Mouse (Mus musculus): Measurements from ENCODE around the gene Tpst1. TPM values are rescaled to one million over a fixed set of nuclear protein-coding genes. Genes with fewer than 3 reads are reported as not detected.

The Tpst1 gene
- polyA plus RNA-seq, 1 experiment from 2014 or later = 72.9 TPM

- H3K9ac ChIP-seq (replicated peaks; ENCODE audit: low read length) = no peak overlapping the region
- H3K4me1 ChIP-seq (ENCODE audit: control insufficient read depth, insufficient read depth, low read length) = no peaks in the 10 kb centered on the region
- H3K4me2 ChIP-seq (ENCODE audit: low read depth, low read length) = no peak overlapping the region
- no peaks in the 10 kb centered on the region for H3K9me3 ChIP-seq (replicated peaks; ENCODE audit: control insufficient read depth, low read length)
- H3K27ac ChIP-seq (replicated peaks; ENCODE audit: low read depth, low read length) = no peak overlapping the region
- no peaks in the 10 kb centered on the region; the same call in 1 of the 2 replicates for H3K36me3 ChIP-seq (replicated peaks; ENCODE audit: control insufficient read depth, insufficient read depth, low read depth, low read length)
- no peaks in the 10 kb centered on the region for H3K27me3 ChIP-seq (ENCODE audit: control insufficient read depth, insufficient read depth, low read length)
- WGBS = 93% methylated on average over 7 of the region's 7 CpGs
- no peak overlapping the region for H3K4me3 ChIP-seq (ENCODE audit: low read depth, low read length)
- ATAC-seq (replicated peaks; ENCODE audit: insufficient number of reproducible peaks, low FRiP score, low TSS enrichment, low read depth) (no peak), DNase-seq (ENCODE audit: low spot score) (no peak)
Observed at GRCm38 (mm10) chr5:130088008-130088407, 14.9 kb downstream of the Tpst1 start.

GRCm38 (mm10) chr5:130088612-130089011 lies 15.5 kb downstream of the Tpst1 start:
- no peaks in the 10 kb centered on the region; the same call in 1 of the 2 replicates for H3K36me3 ChIP-seq (replicated peaks; ENCODE audit: control insufficient read depth, insufficient read depth, low read depth, low read length)
- no peaks in the 10 kb centered on the region for H3K9me3 ChIP-seq (replicated peaks; ENCODE audit: control insufficient read depth, low read length)
- no peak overlapping the region for H3K27ac ChIP-seq (replicated peaks; ENCODE audit: low read depth, low read length)
- H3K4me1 ChIP-seq (ENCODE audit: control insufficient read depth, insufficient read depth, low read length) = no peaks in the 10 kb centered on the region
- ATAC-seq (replicated peaks; ENCODE audit: insufficient number of reproducible peaks, low FRiP score, low TSS enrichment, low read depth) (no peak), DNase-seq (ENCODE audit: low spot score) (no peak)
- no peak overlapping the region for H3K4me2 ChIP-seq (ENCODE audit: low read depth, low read length)
- H3K4me3 ChIP-seq (ENCODE audit: low read depth, low read length) = no peak overlapping the region
- H3K27me3 ChIP-seq (ENCODE audit: control insufficient read depth, insufficient read depth, low read length) = no peaks in the 10 kb centered on the region
- H3K9ac ChIP-seq (replicated peaks; ENCODE audit: low read length) = no peak overlapping the region
- WGBS = 91% methylated on average over 4 of the region's 4 CpGs

DNA sequence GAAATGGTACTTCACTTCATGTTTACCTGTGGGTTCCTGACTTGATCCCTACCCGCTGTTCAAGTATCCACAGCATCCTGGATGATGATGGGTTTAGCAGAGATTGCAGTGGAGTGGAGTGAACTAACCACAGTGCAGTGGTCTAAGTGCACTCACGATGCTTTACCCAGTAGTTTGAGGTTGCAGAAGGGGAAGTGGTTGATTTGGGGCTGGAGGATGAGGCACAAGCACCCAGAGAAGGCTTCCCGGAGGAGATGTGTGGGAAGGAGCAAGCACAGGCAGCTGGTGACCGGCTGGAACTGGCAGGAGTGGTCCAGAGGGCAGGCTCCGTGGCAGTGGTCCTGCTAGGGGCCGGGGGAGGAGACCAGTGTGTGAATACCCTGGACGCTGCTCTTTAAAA lies 16.1 kb downstream of the Tpst1 start:
- Histone ChIP-seq H3K9ac (replicated peaks; ENCODE audit: low read length) (no peak overlapping the region), H3K36me3 (replicated peaks; ENCODE audit: control insufficient read depth, insufficient read depth, low read depth, low read length) (no peaks in the 10 kb centered on the region; the same call in 1 of the 2 replicates), H3K27me3 (ENCODE audit: control insufficient read depth, insufficient read depth, low read length) (no peaks in the 10 kb centered on the region), H3K4me2 (ENCODE audit: low read depth, low read length) (no peak overlapping the region), H3K4me1 (ENCODE audit: control insufficient read depth, insufficient read depth, low read length) (no peaks in the 10 kb centered on the region), H3K4me3 (ENCODE audit: low read depth, low read length) (no peak overlapping the region), H3K27ac (replicated peaks; ENCODE audit: low read depth, low read length) (no peak overlapping the region), H3K9me3 (replicated peaks; ENCODE audit: control insufficient read depth, low read length) (no peaks in the 10 kb centered on the region)
- DNase-seq (ENCODE audit: low spot score) = no peak
- ATAC-seq (replicated peaks; ENCODE audit: insufficient number of reproducible peaks, low FRiP score, low TSS enrichment, low read depth) = no peak
- WGBS = 80% methylated on average over 7 of the region's 7 CpGs

GRCm38 (mm10) chr5:130089626-130090393 lies 16.7 kb downstream of the Tpst1 start:
- H3K4me3 ChIP-seq (ENCODE audit: low read depth, low read length) = no peak overlapping the region
- no peak overlapping the region for H3K4me2 ChIP-seq (ENCODE audit: low read depth, low read length)
- ATAC-seq (replicated peaks; ENCODE audit: insufficient number of reproducible peaks, low FRiP score, low TSS enrichment, low read depth) (no peak), DNase-seq (ENCODE audit: low spot score) (no peak)
- no peak overlapping the region for H3K9ac ChIP-seq (replicated peaks; ENCODE audit: low read length)
- H3K27me3 ChIP-seq (ENCODE audit: control insufficient read depth, insufficient read depth, low read length) = no peaks in the 10 kb centered on the region
- no peak overlapping the region for H3K27ac ChIP-seq (replicated peaks; ENCODE audit: low read depth, low read length)
- H3K36me3 ChIP-seq (replicated peaks; ENCODE audit: control insufficient read depth, insufficient read depth, low read depth, low read length) = no peaks in the 10 kb centered on the region
- H3K4me1 ChIP-seq (ENCODE audit: control insufficient read depth, insufficient read depth, low read length) = no peaks in the 10 kb centered on the region
- no peaks in the 10 kb centered on the region for H3K9me3 ChIP-seq (replicated peaks; ENCODE audit: control insufficient read depth, low read length)
- 84% methylated on average over 18 of the region's 18 CpGs for WGBS

DNA sequence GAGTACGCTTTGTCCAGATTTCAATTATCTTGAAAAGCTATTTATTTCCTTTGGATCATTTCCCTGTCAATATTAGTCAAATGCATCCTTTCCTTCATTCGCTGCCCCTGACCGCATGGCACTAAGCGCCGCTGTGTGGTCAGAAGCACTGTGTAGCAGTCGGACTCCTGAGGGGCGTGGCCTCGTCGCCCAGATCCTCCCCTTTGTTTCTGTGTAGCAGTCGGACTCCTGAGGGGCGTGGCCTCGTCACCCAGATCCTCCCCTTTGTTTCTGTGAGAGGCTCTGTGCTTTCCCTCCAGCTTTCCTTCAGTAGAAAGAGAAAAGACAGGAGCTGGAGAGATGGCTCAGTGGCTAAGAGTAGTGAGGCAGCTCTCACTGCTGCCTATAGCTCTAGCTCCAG lies 23.6 kb downstream of the Tpst1 start:
- ATAC-seq (replicated peaks; ENCODE audit: insufficient number of reproducible peaks, low FRiP score, low TSS enrichment, low read depth) (no peak; the same call in 1 of the 2 replicates), DNase-seq (ENCODE audit: low spot score) (peak; percentile 32)
- WGBS = 64% methylated on average over 12 of the region's 12 CpGs
- H3K4me2 ChIP-seq (ENCODE audit: low read depth, low read length) = no peak overlapping the region
- H3K4me3 ChIP-seq (ENCODE audit: low read depth, low read length) = no peak overlapping the region
- no peak overlapping the region for H3K9ac ChIP-seq (replicated peaks; ENCODE audit: low read length)
- no peak overlapping the region for H3K27ac ChIP-seq (replicated peaks; ENCODE audit: low read depth, low read length)
- no peaks in the 10 kb centered on the region for H3K27me3 ChIP-seq (ENCODE audit: control insufficient read depth, insufficient read depth, low read length)
- H3K4me1 ChIP-seq (ENCODE audit: control insufficient read depth, insufficient read depth, low read length) = no peaks in the 10 kb centered on the region
- H3K36me3 ChIP-seq (replicated peaks; ENCODE audit: control insufficient read depth, insufficient read depth, low read depth, low read length) = no peaks in the 10 kb centered on the region
- H3K9me3 ChIP-seq (replicated peaks; ENCODE audit: control insufficient read depth, low read length) = no peaks in the 10 kb centered on the region

- ATAC-seq (replicated peaks; ENCODE audit: insufficient number of reproducible peaks, low FRiP score, low TSS enrichment, low read depth) = no peak
- no peak overlapping the region for H3K9ac ChIP-seq (replicated peaks; ENCODE audit: low read length)
- no peaks in the 10 kb centered on the region for H3K4me1 ChIP-seq (ENCODE audit: control insufficient read depth, insufficient read depth, low read length)
- H3K4me3 ChIP-seq (ENCODE audit: low read depth, low read length) = no peak overlapping the region
- 92% methylated on average over 2 of the region's 2 CpGs for WGBS
- no peaks in the 10 kb centered on the region for H3K9me3 ChIP-seq (replicated peaks; ENCODE audit: control insufficient read depth, low read length)
- no peak overlapping the region for H3K27ac ChIP-seq (replicated peaks; ENCODE audit: low read depth, low read length)
- no peaks in the 10 kb centered on the region for H3K27me3 ChIP-seq (ENCODE audit: control insufficient read depth, insufficient read depth, low read length)
- DNase-seq (ENCODE audit: low spot score) = no peak
- no peaks in the 10 kb centered on the region for H3K36me3 ChIP-seq (replicated peaks; ENCODE audit: control insufficient read depth, insufficient read depth, low read depth, low read length)
- H3K4me2 ChIP-seq (ENCODE audit: low read depth, low read length) = no peak overlapping the region
Observed at GRCm38 (mm10) chr5:130097837-130098236, 24.7 kb downstream of the Tpst1 start.

GRCm38 (mm10) chr5:130101724-130102123 lies 28.6 kb downstream of the Tpst1 start:
- no peak for ATAC-seq (replicated peaks; ENCODE audit: insufficient number of reproducible peaks, low FRiP score, low TSS enrichment, low read depth)
- no peaks in the 10 kb centered on the region for H3K4me1 ChIP-seq (ENCODE audit: control insufficient read depth, insufficient read depth, low read length)
- H3K4me2 ChIP-seq (ENCODE audit: low read depth, low read length) = no peak overlapping the region
- H3K27ac ChIP-seq (replicated peaks; ENCODE audit: low read depth, low read length) = no peak overlapping the region
- no peak overlapping the region for H3K4me3 ChIP-seq (ENCODE audit: low read depth, low read length)
- DNase-seq (ENCODE audit: low spot score) = no peak
- 94% methylated on average over 17 of the region's 17 CpGs for WGBS
- H3K36me3 ChIP-seq (replicated peaks; ENCODE audit: control insufficient read depth, insufficient read depth, low read depth, low read length) = no peaks in the 10 kb centered on the region
- H3K9me3 ChIP-seq (replicated peaks; ENCODE audit: control insufficient read depth, low read length) = no peaks in the 10 kb centered on the region
- no peak overlapping the region for H3K9ac ChIP-seq (replicated peaks; ENCODE audit: low read length)
- H3K27me3 ChIP-seq (ENCODE audit: control insufficient read depth, insufficient read depth, low read length) = no peaks in the 10 kb centered on the region

DNA sequence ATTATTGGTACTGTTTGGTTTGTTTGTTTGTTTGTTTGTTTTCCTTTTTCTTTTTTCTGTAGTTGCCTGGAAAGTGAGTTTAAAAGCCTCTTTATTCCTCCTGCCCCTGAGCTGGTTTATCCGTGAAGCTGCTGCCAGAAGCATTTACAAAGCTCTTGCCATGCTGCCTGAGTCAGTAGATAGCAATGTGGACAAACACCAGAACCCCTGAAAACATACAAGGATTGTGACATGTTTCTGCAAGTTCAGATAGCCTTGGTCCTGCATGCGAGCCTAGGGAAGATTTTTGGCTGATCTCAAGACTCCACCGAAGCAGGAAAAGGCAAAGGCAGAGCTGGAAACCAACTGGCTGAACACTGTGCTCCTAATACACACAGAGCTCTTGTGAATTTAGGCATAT lies 36.2 kb downstream of the Tpst1 start:
- ATAC-seq (replicated peaks; ENCODE audit: insufficient number of reproducible peaks, low FRiP score, low TSS enrichment, low read depth) = no peak
- 91% methylated on average over 3 of the region's 3 CpGs for WGBS
- H3K27me3 ChIP-seq (ENCODE audit: control insufficient read depth, insufficient read depth, low read length) = no peaks in the 10 kb centered on the region

More for the DNA sequence above, 36.2 kb downstream of the Tpst1 start:
- Histone ChIP-seq H3K36me3 (replicated peaks; ENCODE audit: control insufficient read depth, insufficient read depth, low read depth, low read length) (no peaks in the 10 kb centered on the region), H3K9ac (replicated peaks; ENCODE audit: low read length) (no peak overlapping the region), H3K9me3 (replicated peaks; ENCODE audit: control insufficient read depth, low read length) (no peaks in the 10 kb centered on the region), H3K4me2 (ENCODE audit: low read depth, low read length) (no peak overlapping the region), H3K27ac (replicated peaks; ENCODE audit: low read depth, low read length) (no peak overlapping the region), H3K4me1 (ENCODE audit: control insufficient read depth, insufficient read depth, low read length) (no peaks in the 10 kb centered on the region), H3K4me3 (ENCODE audit: low read depth, low read length) (no peak overlapping the region)
- DNase-seq (ENCODE audit: low spot score) = no peak
